Mouse (Mus musculus): ENCODE data around the gene Echdc3. TPM values are rescaled to one million over a fixed set of nuclear protein-coding genes. Genes with fewer than 3 reads are reported as not detected.

Gene Echdc3
- polyA plus RNA-seq, 1 experiment: 0.06 TPM

GRCm38 (mm10) chr2:6162366-6163040, 50.3 kb downstream of the Echdc3 start:
- no peaks in the 10 kb centered on the region for H3K4me1 ChIP-seq (ENCODE audit: control insufficient read depth)

GRCm38 (mm10) chr2:6159735-6160134, 53.1 kb downstream of the Echdc3 start:
- Histone ChIP-seq H3K4me3 (replicated peaks) (no peak overlapping the region), H3K4me1 (ENCODE audit: control insufficient read depth) (no peaks in the 10 kb centered on the region), H3K9me3 (ENCODE audit: control insufficient read depth, low read length) (no peaks in the 10 kb centered on the region), H3K36me3 (ENCODE audit: control insufficient read depth) (no peaks in the 10 kb centered on the region), H3K27me3 (ENCODE audit: control insufficient read depth) (no peaks in the 10 kb centered on the region)
- no peak for TF ChIP-seq TAL1 (IDR thresholded peaks at IDR 0.05; ENCODE audit: low read length)
- no peak for TF ChIP-seq GATA1 (IDR thresholded peaks at IDR 0.05; ENCODE audit: low read length)

More at GRCm38 (mm10) chr2:6162366-6163040, 50.3 kb downstream of the Echdc3 start:
- H3K27me3 ChIP-seq (ENCODE audit: control insufficient read depth): no peaks in the 10 kb centered on the region
- no peak overlapping the region for H3K4me3 ChIP-seq (replicated peaks)
- no peaks in the 10 kb centered on the region for H3K36me3 ChIP-seq (ENCODE audit: control insufficient read depth)
- no peaks in the 10 kb centered on the region for H3K9me3 ChIP-seq (ENCODE audit: control insufficient read depth, low read length)
- no peak for TF ChIP-seq GATA1 (IDR thresholded peaks at IDR 0.05; ENCODE audit: low read length)
- no peak for TF ChIP-seq TAL1 (IDR thresholded peaks at IDR 0.05; ENCODE audit: low read length)

- no peaks in the 10 kb centered on the region for H3K9me3 ChIP-seq (ENCODE audit: control insufficient read depth, low read length)
- H3K4me3 ChIP-seq (replicated peaks): no peak overlapping the region
- H3K27me3 ChIP-seq (ENCODE audit: control insufficient read depth): no peaks in the 10 kb centered on the region
- no peaks in the 10 kb centered on the region for H3K4me1 ChIP-seq (ENCODE audit: control insufficient read depth)
- H3K36me3 ChIP-seq (ENCODE audit: control insufficient read depth): no peaks in the 10 kb centered on the region
- TF ChIP-seq TAL1 (IDR thresholded peaks at IDR 0.05; ENCODE audit: low read length) (no peak), GATA1 (IDR thresholded peaks at IDR 0.05; ENCODE audit: low read length) (no peak)
Measured at GRCm38 (mm10) chr2:6159219-6159618, 53.6 kb downstream of the Echdc3 start.

- H3K4me3 ChIP-seq (replicated peaks): no peak overlapping the region
- H3K36me3 ChIP-seq (ENCODE audit: control insufficient read depth): no peaks in the 10 kb centered on the region
- no peaks in the 10 kb centered on the region for H3K9me3 ChIP-seq (ENCODE audit: control insufficient read depth, low read length)
- H3K27me3 ChIP-seq (ENCODE audit: control insufficient read depth): no peaks in the 10 kb centered on the region
- H3K4me1 ChIP-seq (ENCODE audit: control insufficient read depth): no peaks in the 10 kb centered on the region
- TF ChIP-seq TAL1 (IDR thresholded peaks at IDR 0.05; ENCODE audit: low read length): no peak
- TF ChIP-seq GATA1 (IDR thresholded peaks at IDR 0.05; ENCODE audit: low read length): no peak
Measured at GRCm38 (mm10) chr2:6157635-6158034, 55.2 kb downstream of the Echdc3 start.

- no peak overlapping the region for H3K4me3 ChIP-seq (replicated peaks)
- TF ChIP-seq TAL1 (IDR thresholded peaks at IDR 0.05; ENCODE audit: low read length) (no peak), GATA1 (IDR thresholded peaks at IDR 0.05; ENCODE audit: low read length) (no peak)
- no peaks in the 10 kb centered on the region for H3K27me3 ChIP-seq (ENCODE audit: control insufficient read depth)
- no peaks in the 10 kb centered on the region for H3K9me3 ChIP-seq (ENCODE audit: control insufficient read depth, low read length)
- H3K36me3 ChIP-seq (ENCODE audit: control insufficient read depth): no peaks in the 10 kb centered on the region
- H3K4me1 ChIP-seq (ENCODE audit: control insufficient read depth): no peaks in the 10 kb centered on the region
Measured at GRCm38 (mm10) chr2:6157208-6157607, 55.6 kb downstream of the Echdc3 start.

- Histone ChIP-seq H3K27me3 (ENCODE audit: control insufficient read depth) (no peaks in the 10 kb centered on the region), H3K36me3 (ENCODE audit: control insufficient read depth) (no peaks in the 10 kb centered on the region), H3K9me3 (ENCODE audit: control insufficient read depth, low read length) (no peaks in the 10 kb centered on the region), H3K4me1 (ENCODE audit: control insufficient read depth) (no peaks in the 10 kb centered on the region), H3K4me3 (replicated peaks) (no peak overlapping the region)
- TF ChIP-seq GATA1 (IDR thresholded peaks at IDR 0.05; ENCODE audit: low read length): no peak
- TF ChIP-seq TAL1 (IDR thresholded peaks at IDR 0.05; ENCODE audit: low read length): no peak
Measured at GRCm38 (mm10) chr2:6149801-6150200, 63.0 kb downstream of the Echdc3 start.

GRCm38 (mm10) chr2:6146901-6147300, 65.9 kb downstream of the Echdc3 start:
- Histone ChIP-seq H3K4me3 (replicated peaks) (no peak overlapping the region), H3K9me3 (ENCODE audit: control insufficient read depth, low read length) (no peaks in the 10 kb centered on the region), H3K4me1 (ENCODE audit: control insufficient read depth) (no peaks in the 10 kb centered on the region), H3K27me3 (ENCODE audit: control insufficient read depth) (peaks cover 2% of the 10 kb centered on the region), H3K36me3 (ENCODE audit: control insufficient read depth) (no peaks in the 10 kb centered on the region)
- TF ChIP-seq TAL1 (IDR thresholded peaks at IDR 0.05; ENCODE audit: low read length) (no peak), GATA1 (IDR thresholded peaks at IDR 0.05; ENCODE audit: low read length) (no peak)

GRCm38 (mm10) chr2:6146257-6146656, 66.6 kb downstream of the Echdc3 start:
- Histone ChIP-seq H3K9me3 (ENCODE audit: control insufficient read depth, low read length) (no peaks in the 10 kb centered on the region), H3K27me3 (ENCODE audit: control insufficient read depth) (peaks cover 2% of the 10 kb centered on the region), H3K36me3 (ENCODE audit: control insufficient read depth) (no peaks in the 10 kb centered on the region), H3K4me1 (ENCODE audit: control insufficient read depth) (no peaks in the 10 kb centered on the region), H3K4me3 (replicated peaks) (no peak overlapping the region)
- no peak for TF ChIP-seq TAL1 (IDR thresholded peaks at IDR 0.05; ENCODE audit: low read length)
- TF ChIP-seq GATA1 (IDR thresholded peaks at IDR 0.05; ENCODE audit: low read length): no peak

- H3K9me3 ChIP-seq (ENCODE audit: control insufficient read depth, low read length): no peaks in the 10 kb centered on the region
- H3K36me3 ChIP-seq (ENCODE audit: control insufficient read depth): no peaks in the 10 kb centered on the region
- H3K4me3 ChIP-seq (replicated peaks): no peak overlapping the region
- TF ChIP-seq GATA1 (IDR thresholded peaks at IDR 0.05; ENCODE audit: low read length) (no peak), TAL1 (IDR thresholded peaks at IDR 0.05; ENCODE audit: low read length) (no peak)
- H3K27me3 ChIP-seq (ENCODE audit: control insufficient read depth): peaks cover 2% of the 10 kb centered on the region
- no peaks in the 10 kb centered on the region for H3K4me1 ChIP-seq (ENCODE audit: control insufficient read depth)
Measured at GRCm38 (mm10) chr2:6145611-6146010, 67.2 kb downstream of the Echdc3 start.
